Mouse (Mus musculus) embryo, embryonic 9.5 days (tissue): Measurements from ENCODE around the gene Cttnbp2nl.

Experiments
- DNase-seq: peaks from one replicate; pipeline ENCODE4 v3.0.0-alpha.2; 2017; ENCODE audit errors: extremely low spot score

The Cttnbp2nl gene

GRCm38 (mm10) chr3:104965070-104965855 is 87.7 kb downstream of the Cttnbp2nl start:
- DNase-seq: no peak

GRCm38 (mm10) chr3:104963331-104964276 is 89.3 kb downstream of the Cttnbp2nl start:
- no peak for DNase-seq

- no peak for DNase-seq
Measured at GRCm38 (mm10) chr3:104962866-104963265, 90.1 kb downstream of the Cttnbp2nl start.

- peak; percentile 52 for DNase-seq
Measured at GRCm38 (mm10) chr3:104962141-104962611, 90.8 kb downstream of the Cttnbp2nl start.

- peak; percentile 39 for DNase-seq
Measured at GRCm38 (mm10) chr3:104961066-104962059, 91.6 kb downstream of the Cttnbp2nl start, which contains the start of gene Wnt2b. TSS of gene Wnt2b (minus strand) at chr3:104961921.

GRCm38 (mm10) chr3:104960026-104961000 is 92.6 kb downstream of the Cttnbp2nl start:
- DNase-seq: no peak

- DNase-seq: no peak
Measured at GRCm38 (mm10) chr3:104956131-104956581, 96.8 kb downstream of the Cttnbp2nl start.

GRCm38 (mm10) chr3:104954551-104954950 is 98.4 kb downstream of the Cttnbp2nl start:
- DNase-seq: no peak

GRCm38 (mm10) chr3:104954137-104954536 is 98.8 kb downstream of the Cttnbp2nl start:
- DNase-seq: no peak

GRCm38 (mm10) chr3:104952891-104953670 is 99.9 kb downstream of the Cttnbp2nl start:
- DNase-seq: no peak
